In genomic region chr15:84053859-84054258, GRCm38 (mm10) we compare ENCODE assay signal across 9 mouse cellular contexts. TPM values are rescaled to one million over a fixed set of nuclear protein-coding genes. Genes with fewer than 3 reads are reported as not detected.
A peak's percentile ranks its signal among the peaks of the same experiment; 100 is the strongest.
DNase-seq lines count a peak whose midpoint lies in the region; ATAC-seq lines count a peak whose summit lies in the region.
"Had no signal": no experiment of that assay in that cellular context is flagged by ENCODE, and none has a peak within 500 bp of the region (broad histone marks: within the 10 kb centered on the region; RNA-seq: fewer than 3 reads in every experiment).

No protein-coding gene starts in this region.

- 0 out of 2 replicates have a peak overlapping the region, but pooled peaks have one; percentile 10 for H3K4me2 ChIP-seq in hindbrain, embryonic 15.5 days
- H3K4me2 ChIP-seq in midbrain, embryonic 16.5 days (ENCODE audit: low read length): 0 out of 2 replicates have a peak overlapping the region, but pooled peaks have one; percentile 4
- H3K4me2 ChIP-seq: embryonic facial prominence, embryonic 13.5 days had no signal

- no peak overlapping the region for H3K4me3 ChIP-seq in hindbrain, embryonic 15.5 days
- no peak overlapping the region for H3K4me3 ChIP-seq in midbrain, embryonic 16.5 days (ENCODE audit: low read depth, low read length)
- H3K4me3 ChIP-seq: embryonic facial prominence, embryonic 13.5 days had no signal

- ATAC-seq in hindbrain, embryonic 15.5 days (ENCODE audit: low FRiP score, low read depth): peak; percentile 71
- ATAC-seq in midbrain, embryonic 16.5 days: peak; percentile 91

- DNase-seq in urinary bladder, adult 18-20 months (ENCODE audit: low spot score in 2 of 2): peak; percentile 57 to 72
- no peak for DNase-seq in urinary bladder, postnatal 10 days (ENCODE audit: low spot score)
- DNase-seq in cerebellum, postnatal 36 days: peak; percentile 82 to 86
- DNase-seq in gastrocnemius, adult 18-20 months (ENCODE audit: low spot score): peak; percentile 84
- peak; percentile 73 to 86 for DNase-seq in left cerebral cortex, postnatal 36 days (ENCODE audit: low spot score in 2 of 2)
- DNase-seq in thymus, postnatal 14 days: peak; percentile 31

- no peak overlapping the region for H3K9ac ChIP-seq in hindbrain, embryonic 15.5 days
- H3K9ac ChIP-seq in midbrain, embryonic 16.5 days (ENCODE audit: low read depth, low read length): no peak overlapping the region
- H3K9ac ChIP-seq: embryonic facial prominence, embryonic 13.5 days had no signal

- H3K27me3 ChIP-seq in hindbrain, embryonic 15.5 days: peaks cover 5% of the 10 kb centered on the region; the same call in 1 of the 2 replicates
- no peaks in the 10 kb centered on the region for H3K27me3 ChIP-seq in midbrain, embryonic 16.5 days (ENCODE audit: control insufficient read depth, insufficient read depth, low read depth, low read length)

- H3K4me1 ChIP-seq in hindbrain, embryonic 15.5 days (replicated peaks): peaks cover 7% of the 10 kb centered on the region
- H3K4me1 ChIP-seq in midbrain, embryonic 16.5 days (ENCODE audit: control insufficient read depth, insufficient read depth, low read length): peaks cover 4% of the 10 kb centered on the region
- H3K4me1 ChIP-seq: embryonic facial prominence, embryonic 13.5 days had no signal

- no peak overlapping the region for H3K27ac ChIP-seq in hindbrain, embryonic 15.5 days (replicated peaks)
- H3K27ac ChIP-seq in midbrain, embryonic 16.5 days (ENCODE audit: low read length): peak overlapping the region; percentile 47; the same call in 1 of the 2 replicates
- H3K27ac ChIP-seq: embryonic facial prominence, embryonic 13.5 days had no signal

- H3K36me3 ChIP-seq in hindbrain, embryonic 15.5 days: no peaks in the 10 kb centered on the region
- H3K36me3 ChIP-seq in midbrain, embryonic 16.5 days (ENCODE audit: control insufficient read depth, insufficient read depth, low read length): no peaks in the 10 kb centered on the region
- H3K36me3 ChIP-seq: embryonic facial prominence, embryonic 13.5 days had no signal

- no peaks in the 10 kb centered on the region for H3K9me3 ChIP-seq in hindbrain, embryonic 15.5 days
- no peaks in the 10 kb centered on the region; the same call in 1 of the 2 replicates for H3K9me3 ChIP-seq in midbrain, embryonic 16.5 days (replicated peaks; ENCODE audit: control insufficient read depth, low read length, poor library complexity, severe bottlenecking)
- H3K9me3 ChIP-seq: embryonic facial prominence, embryonic 13.5 days had no signal

- intact Hi-C loops in left cerebral cortex, postnatal 36 days (cut with DNase I): loop anchor here (2.0 to 5.0 kb wide), 4 partner anchors 97 to 392 kb away; no protein-coding TSS in a partner anchor

- WGBS in hindbrain, embryonic 15.5 days: 33% methylated on average over 9 of the region's 9 CpGs
- WGBS in midbrain, embryonic 16.5 days: 24% methylated on average over 9 of the region's 9 CpGs

RNA-seq across cellular contexts. Expression of gene Efcab6, which starts 11.3 kb away (rescaled TPM):
- total RNA-seq in gastrocnemius, adult 18-20 months (2021): 1 to 10 TPM; 5.0 to 6.7 TPM
- 0.45 and 0.52 TPM in 2 replicates for polyA plus RNA-seq in hindbrain, embryonic 15.5 days (2015; fragmentation: Nextera tagmentation; extraction: Ambion mirVana)
- 10 to 100 TPM; 13.0 to 13.7 TPM for total RNA-seq in left cerebral cortex, postnatal 36 days (2021)
- polyA plus RNA-seq in midbrain, embryonic 16.5 days (2015; fragmentation: Nextera tagmentation; extraction: Ambion mirVana): 0.65 and 1.5 TPM in 2 replicates

RNA-seq across cellular contexts. Expression of gene Sult4a1, which starts 51.7 kb away (rescaled TPM):
- total RNA-seq in gastrocnemius, adult 18-20 months (2021): not detected
- polyA plus RNA-seq in hindbrain, embryonic 15.5 days (2015; fragmentation: Nextera tagmentation; extraction: Ambion mirVana): 109 and 120 TPM in 2 replicates
- total RNA-seq in left cerebral cortex, postnatal 36 days (2021): 100 to 1,000 TPM; 409 to 510 TPM
- 100.0 and 114 TPM in 2 replicates for polyA plus RNA-seq in midbrain, embryonic 16.5 days (2015; fragmentation: Nextera tagmentation; extraction: Ambion mirVana)

Comparison
In these comparisons a context has a peak if more than half of its experiments do, and no peak if none do; other contexts are left out.
1. RNA of gene Sult4a1, which starts 51.7 kb away (total RNA-seq): 409 to 510 TPM in left cerebral cortex, postnatal 36 days; not detected in gastrocnemius, adult 18-20 months; every median in the first group is over 100 times any median in the second.